Mouse (Mus musculus) liver, embryonic 11.5 days (tissue): ENCODE results near the gene Rhoa. TPM values are rescaled to one million over a fixed set of nuclear protein-coding genes. Genes with fewer than 3 reads are reported as not detected.

Source experiments
- ATAC-seq: fragments of 200-750 bp; cut with Nextera tagmentation; replicated peaks from 2 replicates; pipeline ENCODE4 v1.8.0; 2017; ENCODE audit warnings: moderate number of reproducible peaks, mild to moderate bottlenecking, moderate TSS enrichment, moderate library complexity; ENCODE audit not compliant: low FRiP score
- DNase-seq: peaks from one replicate; pipeline ENCODE4 v3.0.0-alpha.2; 2017; ENCODE audit warnings: low spot score
- H3K27ac ChIP-seq: fragments of 300-500 bp; sonication (generic); 2 replicates; pipeline ENCODE4 v1.5.1; 2014; ENCODE audit warnings: mild to moderate bottlenecking, low read depth, low read length, control low read depth
- H3K27me3 ChIP-seq: fragments of 300-500 bp; sonication (generic); replicated peaks from 2 replicates; pipeline ENCODE4 v1.6.1; 2014; ENCODE audit warnings: low read length, mixed read lengths; ENCODE audit not compliant: control insufficient read depth, insufficient read depth
- H3K36me3 ChIP-seq: fragments of 300-500 bp; sonication (generic); 2 replicates; pipeline ENCODE4 v1.6.1; 2014; ENCODE audit warnings: mild to moderate bottlenecking, low read length, moderate library complexity, mixed read lengths; ENCODE audit not compliant: control insufficient read depth, insufficient read depth
- H3K4me1 ChIP-seq: fragments of 300-500 bp; sonication (generic); replicated peaks from 2 replicates; pipeline ENCODE4 v1.6.1; 2014; ENCODE audit warnings: low read length, mixed read lengths; ENCODE audit not compliant: control insufficient read depth, insufficient read depth
- H3K4me2 ChIP-seq: fragments of 300-500 bp; sonication (generic); 2 replicates; pipeline ENCODE4 v1.6.1; 2014; ENCODE audit warnings: mild to moderate bottlenecking, control low read depth, moderate library complexity
- H3K4me3 ChIP-seq: fragments of 300-500 bp; sonication (generic); 2 replicates; pipeline ENCODE4 v1.5.1; 2014; ENCODE audit warnings: low read depth, low read length, control low read depth
- H3K9ac ChIP-seq: fragments of 300-500 bp; sonication (generic); 2 replicates; pipeline ENCODE4 v1.6.1; 2014; ENCODE audit warnings: low read depth, low read length, control low read depth
- H3K9me3 ChIP-seq: fragments of 300-500 bp; sonication (generic); 2 replicates; pipeline ENCODE4 v1.6.1; 2016; ENCODE audit warnings: low read length, inconsistent platforms, mixed read lengths; ENCODE audit not compliant: control insufficient read depth
- WGBS: fragments of 180-500 bp; shearing (Covaris S2); extraction: QIAGEN DNeasy Blood & Tissue Kit; methylation state at CpG from one replicate; pipeline ENCODE4 v1.1.7; 2014; 5-methylcytosine and 5-hydroxymethylcytosine counted together
- polyA plus RNA-seq: library from polyadenylated mRNA; unstranded; fragments of >200 nt; fragmentation: Nextera tagmentation; extraction: Ambion mirVana; gene quantifications from 2 replicates; pipeline ENCODE4 v1.2.1, GENCODE M21; 2014

Gene Rhoa
- polyA plus RNA-seq, 1 experiment from 2014 or later = 264 TPM

- peak; percentile 83 for ATAC-seq
Measured at GRCm38 (mm10) chr9:108347540-108348289, 41.8 kb downstream of the Rhoa start, which contains the start of gene Usp4. Gene Usp4 (plus strand): TSS chr9:108347853.

DNA sequence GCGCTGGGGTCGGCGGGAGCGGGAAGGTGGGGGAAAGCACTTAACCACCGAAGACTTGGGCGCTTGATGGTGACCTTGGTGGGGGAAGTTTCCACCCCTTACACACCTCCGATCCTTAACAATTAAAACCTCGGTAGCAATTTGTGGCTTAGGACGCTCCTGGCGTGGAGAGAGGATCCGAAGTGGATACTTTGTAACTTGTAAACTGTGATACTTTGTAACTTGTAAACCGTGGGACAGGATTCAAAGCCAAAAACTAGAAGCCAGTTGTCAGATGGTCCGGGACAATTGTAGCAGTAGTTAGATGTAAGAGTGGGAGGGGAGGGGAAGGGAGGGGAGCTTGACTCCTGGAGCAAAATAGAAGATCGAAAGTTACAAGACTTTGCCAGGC is 42.4 kb downstream of the Rhoa start:
- H3K27me3 ChIP-seq = no peaks in the 10 kb centered on the region
- H3K9me3 ChIP-seq = no peaks in the 10 kb centered on the region
- H3K4me1 ChIP-seq = peaks cover 34% of the 10 kb centered on the region
- H3K4me2 ChIP-seq = peak overlapping the region; percentile 77
- 5% methylated on average over 14 of the region's 14 CpGs for WGBS
- DNase-seq = no peak
- no peak; the same call in 1 of the 2 replicates for ATAC-seq
- peak overlapping the region; percentile 87 for H3K27ac ChIP-seq
- H3K4me3 ChIP-seq = peak overlapping the region; percentile 98
- peaks cover 28% of the 10 kb centered on the region for H3K36me3 ChIP-seq
- peak overlapping the region; percentile 92 for H3K9ac ChIP-seq

More at GRCm38 (mm10) chr9:108347540-108348289, 41.8 kb downstream of the Rhoa start, which contains the start of gene Usp4:
- Histone ChIP-seq H3K9me3 (no peaks in the 10 kb centered on the region), H3K27me3 (no peaks in the 10 kb centered on the region), H3K4me3 (peak within 1 kb of the TSS; percentile 98), H3K4me1 (peaks cover 40% of the 10 kb centered on the region), H3K27ac (peak within 1 kb of the TSS; percentile 87), H3K36me3 (peaks cover 23% of the 10 kb centered on the region), H3K4me2 (peak within 1 kb of the TSS; percentile 77), H3K9ac (peak within 1 kb of the TSS; percentile 92)
- DNase-seq = peak; percentile 87
- under 1% methylated on average over 75 of the region's 75 CpGs for WGBS

DNA sequence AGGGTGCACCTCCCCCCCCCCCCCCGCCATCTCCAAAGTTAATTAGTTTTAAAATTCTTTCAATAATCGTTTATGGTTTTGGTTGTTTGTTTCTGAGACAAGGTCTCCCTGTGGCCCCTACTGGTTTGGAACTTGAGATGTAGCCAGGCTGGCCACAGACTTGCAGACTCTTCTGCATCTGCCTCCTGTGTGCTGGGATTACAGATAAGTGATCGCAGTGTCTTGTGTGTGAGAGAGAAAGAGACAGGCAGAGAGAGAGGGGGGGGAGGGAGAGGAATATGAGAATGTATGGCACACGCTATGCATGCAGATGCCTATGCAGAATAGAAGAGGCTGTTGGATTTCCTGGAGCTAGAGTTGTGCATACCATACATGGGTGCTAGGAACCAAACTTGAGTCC is 43.8 kb downstream of the Rhoa start:
- Histone ChIP-seq H3K4me1 (peaks cover 20% of the 10 kb centered on the region), H3K9ac (peak overlapping the region; percentile 53; the same call in 1 of the 2 replicates), H3K27ac (peak overlapping the region; percentile 43; the same call in 1 of the 2 replicates), H3K9me3 (no peaks in the 10 kb centered on the region), H3K4me3 (peak overlapping the region; percentile 98), H3K27me3 (no peaks in the 10 kb centered on the region), H3K36me3 (peaks cover 34% of the 10 kb centered on the region), H3K4me2 (peak overlapping the region; percentile 77)
- DNase-seq (no peak), ATAC-seq (peak; percentile 57)
- WGBS = 60% methylated on average over 4 of the region's 4 CpGs

DNA sequence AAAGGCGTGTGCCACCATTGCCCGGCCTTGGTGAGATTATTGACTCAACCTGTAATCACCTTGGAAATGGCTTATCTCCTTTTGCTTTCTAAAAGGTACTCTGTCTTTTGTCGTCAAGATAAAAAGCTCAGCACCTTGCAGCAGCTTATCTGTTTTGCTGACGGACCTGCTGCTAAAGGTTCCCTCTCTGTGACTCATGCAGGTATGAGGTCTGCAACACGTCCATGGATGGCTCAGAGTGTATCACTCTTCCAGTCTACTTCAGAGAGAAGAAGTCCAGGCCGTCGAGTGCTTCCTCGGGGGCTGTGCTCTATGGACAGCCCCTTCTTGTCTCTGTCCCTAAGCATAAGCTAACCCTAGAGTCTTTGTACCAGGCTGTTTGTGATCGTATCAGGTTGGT is 72.3 kb downstream of the Rhoa start:
- ATAC-seq = no peak
- Histone ChIP-seq H3K9ac (no peak overlapping the region), H3K4me2 (no peak overlapping the region), H3K4me3 (no peak overlapping the region), H3K9me3 (no peaks in the 10 kb centered on the region), H3K36me3 (peaks cover 59% of the 10 kb centered on the region), H3K27ac (no peak overlapping the region), H3K4me1 (no peaks in the 10 kb centered on the region), H3K27me3 (no peaks in the 10 kb centered on the region)
- WGBS = 73% methylated on average over 9 of the region's 9 CpGs
- no peak for DNase-seq

- 91% methylated on average over 5 of the region's 5 CpGs for WGBS
- H3K27me3 ChIP-seq = no peaks in the 10 kb centered on the region
- no peak overlapping the region for H3K9ac ChIP-seq
- no peak for DNase-seq
- H3K4me1 ChIP-seq = no peaks in the 10 kb centered on the region
- no peak overlapping the region for H3K27ac ChIP-seq
- ATAC-seq = no peak
- no peaks in the 10 kb centered on the region for H3K9me3 ChIP-seq
- peaks cover 57% of the 10 kb centered on the region for H3K36me3 ChIP-seq
- no peak overlapping the region for H3K4me3 ChIP-seq
- no peak overlapping the region for H3K4me2 ChIP-seq
Measured at GRCm38 (mm10) chr9:108378736-108379135, 72.8 kb downstream of the Rhoa start.

- no peak for ATAC-seq
- peaks cover 54% of the 10 kb centered on the region for H3K36me3 ChIP-seq
Measured at GRCm38 (mm10) chr9:108379294-108379693, 73.4 kb downstream of the Rhoa start.

GRCm38 (mm10) chr9:108381382-108381781 is 75.5 kb downstream of the Rhoa start:
- Histone ChIP-seq H3K9ac (no peak overlapping the region), H3K4me3 (no peak overlapping the region), H3K36me3 (peaks cover 48% of the 10 kb centered on the region), H3K27me3 (no peaks in the 10 kb centered on the region), H3K9me3 (no peaks in the 10 kb centered on the region), H3K27ac (no peak overlapping the region), H3K4me2 (no peak overlapping the region), H3K4me1 (no peaks in the 10 kb centered on the region)
- 91% methylated on average over 9 of the region's 9 CpGs for WGBS
- ATAC-seq (no peak), DNase-seq (no peak)

More at GRCm38 (mm10) chr9:108379294-108379693, 73.4 kb downstream of the Rhoa start:
- no peak for DNase-seq
- 90% methylated on average over 4 of the region's 4 CpGs for WGBS
- H3K4me1 ChIP-seq = no peaks in the 10 kb centered on the region
- no peak overlapping the region for H3K27ac ChIP-seq
- H3K4me2 ChIP-seq = no peak overlapping the region
- H3K9ac ChIP-seq = no peak overlapping the region
- H3K27me3 ChIP-seq = no peaks in the 10 kb centered on the region
- no peak overlapping the region for H3K4me3 ChIP-seq
- no peaks in the 10 kb centered on the region for H3K9me3 ChIP-seq

GRCm38 (mm10) chr9:108385006-108385405 is 79.1 kb downstream of the Rhoa start:
- no peak overlapping the region for H3K9ac ChIP-seq
- no peaks in the 10 kb centered on the region for H3K9me3 ChIP-seq
- no peaks in the 10 kb centered on the region for H3K27me3 ChIP-seq
- H3K4me2 ChIP-seq = no peak overlapping the region
- no peak overlapping the region for H3K27ac ChIP-seq
- no peaks in the 10 kb centered on the region for H3K4me1 ChIP-seq
- WGBS = 65% methylated on average over 7 of the region's 7 CpGs
- DNase-seq = no peak
- no peak overlapping the region for H3K4me3 ChIP-seq
- ATAC-seq = no peak
- H3K36me3 ChIP-seq = peaks cover 58% of the 10 kb centered on the region

DNA sequence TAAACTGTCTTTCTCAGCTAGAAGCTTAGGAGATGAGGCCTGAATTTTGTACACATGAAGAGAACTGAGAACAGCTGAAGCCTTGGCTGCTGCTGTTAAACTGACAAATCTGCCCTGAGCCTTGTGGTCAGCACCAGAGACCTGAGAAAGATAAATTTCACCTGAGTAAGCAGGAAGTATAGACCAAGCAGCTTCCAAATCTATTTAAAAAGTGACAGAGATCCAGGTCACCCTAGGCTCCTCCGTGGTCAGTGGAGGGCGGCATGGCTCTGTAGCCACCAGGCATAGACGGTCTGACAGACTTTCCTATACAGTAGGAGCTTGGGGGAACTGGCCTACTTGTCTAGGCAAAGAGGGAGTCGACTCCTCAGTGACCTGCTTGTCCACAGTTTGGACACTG is 80.9 kb downstream of the Rhoa start:
- H3K27me3 ChIP-seq = no peaks in the 10 kb centered on the region
- no peaks in the 10 kb centered on the region for H3K4me1 ChIP-seq
- no peak overlapping the region for H3K9ac ChIP-seq
- no peak overlapping the region for H3K27ac ChIP-seq
- no peak for DNase-seq
- ATAC-seq = no peak
- no peak overlapping the region for H3K4me3 ChIP-seq
- no peaks in the 10 kb centered on the region for H3K9me3 ChIP-seq
- 92% methylated on average over 4 of the region's 4 CpGs for WGBS
- no peak overlapping the region for H3K4me2 ChIP-seq
- peaks cover 56% of the 10 kb centered on the region for H3K36me3 ChIP-seq
